Mouse (Mus musculus): ENCODE results near the gene Pard3b. TPM values are rescaled to one million over a fixed set of nuclear protein-coding genes. Genes with fewer than 3 reads are reported as not detected.

Pard3b gene
- polyA plus RNA-seq, 1 experiment from 2014 or later: 10.5 TPM

GRCm38 (mm10) chr1:62190786-62191185 is 552.2 kb downstream of the Pard3b start:
- Histone ChIP-seq H3K9me3 (replicated peaks; ENCODE audit: control insufficient read depth, low read length) (no peaks in the 10 kb centered on the region), H3K27me3 (ENCODE audit: control insufficient read depth, insufficient read depth, low read length) (no peaks in the 10 kb centered on the region), H3K27ac (ENCODE audit: low read depth, low read length) (no peak overlapping the region), H3K4me2 (no peak overlapping the region), H3K4me1 (ENCODE audit: control insufficient read depth, insufficient read depth, low read length) (no peaks in the 10 kb centered on the region), H3K4me3 (ENCODE audit: low read depth, low read length) (no peak overlapping the region), H3K36me3 (ENCODE audit: control insufficient read depth, insufficient read depth, low read length) (no peaks in the 10 kb centered on the region), H3K9ac (ENCODE audit: low read depth, low read length) (no peak overlapping the region)
- no peak for ATAC-seq (replicated peaks; ENCODE audit: insufficient number of reproducible peaks, low FRiP score, low TSS enrichment)
- 70% methylated on average over 1 of the region's 1 CpGs for WGBS (ENCODE audit: insufficient replicate concordance)

DNA sequence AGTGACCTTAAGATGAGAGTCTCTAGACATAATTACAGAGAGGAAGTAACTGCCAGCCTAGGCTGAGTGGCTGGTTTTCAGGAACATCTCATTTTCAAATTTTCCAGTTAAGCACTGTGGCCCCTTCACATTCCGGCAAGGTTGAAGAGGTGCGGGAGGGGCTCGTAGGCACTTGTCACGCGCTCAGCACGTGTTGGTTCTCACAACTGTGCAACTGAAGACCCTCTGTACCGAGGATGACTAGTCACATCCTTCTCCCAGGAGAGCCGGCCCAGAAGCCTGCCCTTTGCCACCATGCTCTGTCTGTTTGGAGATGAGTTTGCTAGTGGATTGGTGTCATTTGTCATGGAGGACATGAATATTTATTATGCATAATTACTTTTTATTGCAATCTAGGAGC is 558.9 kb downstream of the Pard3b start:
- no peak overlapping the region for H3K4me2 ChIP-seq
- H3K36me3 ChIP-seq (ENCODE audit: control insufficient read depth, insufficient read depth, low read length): no peaks in the 10 kb centered on the region
- no peak overlapping the region for H3K27ac ChIP-seq (ENCODE audit: low read depth, low read length)
- H3K27me3 ChIP-seq (ENCODE audit: control insufficient read depth, insufficient read depth, low read length): no peaks in the 10 kb centered on the region
- no peak overlapping the region for H3K9ac ChIP-seq (ENCODE audit: low read depth, low read length)
- WGBS (ENCODE audit: insufficient replicate concordance): 72% methylated on average over 8 of the region's 8 CpGs
- H3K4me1 ChIP-seq (ENCODE audit: control insufficient read depth, insufficient read depth, low read length): no peaks in the 10 kb centered on the region
- H3K4me3 ChIP-seq (ENCODE audit: low read depth, low read length): no peak overlapping the region
- H3K9me3 ChIP-seq (replicated peaks; ENCODE audit: control insufficient read depth, low read length): no peaks in the 10 kb centered on the region
- ATAC-seq (replicated peaks; ENCODE audit: insufficient number of reproducible peaks, low FRiP score, low TSS enrichment): no peak

DNA sequence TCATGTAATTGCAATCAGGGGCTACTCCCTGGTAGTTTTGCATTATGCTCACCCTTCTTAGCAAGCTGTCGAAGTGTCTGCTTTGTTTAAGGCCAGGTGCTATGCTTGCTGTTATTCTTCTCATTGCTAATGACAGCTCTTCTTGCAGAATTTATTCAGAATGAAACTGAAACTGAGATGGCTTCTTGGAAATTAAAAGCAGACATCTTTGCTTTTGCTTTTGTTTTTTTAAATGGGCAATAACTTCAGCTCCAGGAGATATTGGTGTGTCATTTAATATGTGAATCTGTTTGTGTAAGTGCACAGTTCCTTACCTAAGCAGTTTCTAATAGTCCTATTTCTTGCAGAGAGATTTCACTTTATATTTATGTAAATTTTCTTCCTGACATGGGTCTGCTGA is 562.3 kb downstream of the Pard3b start:
- Histone ChIP-seq H3K36me3 (ENCODE audit: control insufficient read depth, insufficient read depth, low read length) (no peaks in the 10 kb centered on the region), H3K4me2 (no peak overlapping the region), H3K27ac (ENCODE audit: low read depth, low read length) (no peak overlapping the region), H3K9ac (ENCODE audit: low read depth, low read length) (no peak overlapping the region), H3K9me3 (replicated peaks; ENCODE audit: control insufficient read depth, low read length) (no peaks in the 10 kb centered on the region), H3K4me1 (ENCODE audit: control insufficient read depth, insufficient read depth, low read length) (no peaks in the 10 kb centered on the region), H3K27me3 (ENCODE audit: control insufficient read depth, insufficient read depth, low read length) (no peaks in the 10 kb centered on the region), H3K4me3 (ENCODE audit: low read depth, low read length) (no peak overlapping the region)
- ATAC-seq (replicated peaks; ENCODE audit: insufficient number of reproducible peaks, low FRiP score, low TSS enrichment): no peak
- WGBS (ENCODE audit: insufficient replicate concordance): 67% methylated on average over 1 of the region's 1 CpGs

GRCm38 (mm10) chr1:62201686-62202257 is 563.1 kb downstream of the Pard3b start:
- no peaks in the 10 kb centered on the region for H3K36me3 ChIP-seq (ENCODE audit: control insufficient read depth, insufficient read depth, low read length)
- no peak overlapping the region for H3K27ac ChIP-seq (ENCODE audit: low read depth, low read length)
- 61% methylated on average over 2 of the region's 2 CpGs for WGBS (ENCODE audit: insufficient replicate concordance)
- H3K4me1 ChIP-seq (ENCODE audit: control insufficient read depth, insufficient read depth, low read length): no peaks in the 10 kb centered on the region
- no peak overlapping the region for H3K4me3 ChIP-seq (ENCODE audit: low read depth, low read length)
- no peaks in the 10 kb centered on the region for H3K27me3 ChIP-seq (ENCODE audit: control insufficient read depth, insufficient read depth, low read length)
- no peaks in the 10 kb centered on the region for H3K9me3 ChIP-seq (replicated peaks; ENCODE audit: control insufficient read depth, low read length)
- ATAC-seq (replicated peaks; ENCODE audit: insufficient number of reproducible peaks, low FRiP score, low TSS enrichment): no peak
- H3K9ac ChIP-seq (ENCODE audit: low read depth, low read length): no peak overlapping the region
- H3K4me2 ChIP-seq: no peak overlapping the region

DNA sequence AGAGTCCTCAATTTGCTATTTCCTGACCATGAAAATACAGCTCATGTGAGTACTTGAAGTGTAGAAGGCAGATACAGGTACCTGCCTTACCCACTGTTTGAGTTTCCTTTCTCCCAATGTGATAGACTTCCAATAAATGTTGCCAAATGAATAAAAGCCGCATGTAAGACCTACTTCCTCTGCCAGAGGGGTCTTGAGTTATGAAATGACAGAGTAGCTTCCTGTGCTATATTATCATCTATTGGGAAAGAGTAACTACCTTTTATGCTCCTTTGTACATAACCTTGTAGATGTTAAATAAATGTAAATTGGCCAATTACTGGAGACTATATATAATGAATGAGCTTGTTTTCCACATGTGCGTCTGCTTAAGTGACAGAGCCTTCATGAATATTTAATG is 574.7 kb downstream of the Pard3b start:
- ATAC-seq (replicated peaks; ENCODE audit: insufficient number of reproducible peaks, low FRiP score, low TSS enrichment): no peak
- Histone ChIP-seq H3K27me3 (ENCODE audit: control insufficient read depth, insufficient read depth, low read length) (no peaks in the 10 kb centered on the region), H3K9ac (ENCODE audit: low read depth, low read length) (no peak overlapping the region), H3K4me3 (ENCODE audit: low read depth, low read length) (no peak overlapping the region), H3K9me3 (replicated peaks; ENCODE audit: control insufficient read depth, low read length) (no peaks in the 10 kb centered on the region), H3K4me2 (no peak overlapping the region), H3K36me3 (ENCODE audit: control insufficient read depth, insufficient read depth, low read length) (no peaks in the 10 kb centered on the region), H3K27ac (ENCODE audit: low read depth, low read length) (no peak overlapping the region), H3K4me1 (ENCODE audit: control insufficient read depth, insufficient read depth, low read length) (no peaks in the 10 kb centered on the region)
- WGBS (ENCODE audit: insufficient replicate concordance): 87% methylated on average over 2 of the region's 2 CpGs

DNA sequence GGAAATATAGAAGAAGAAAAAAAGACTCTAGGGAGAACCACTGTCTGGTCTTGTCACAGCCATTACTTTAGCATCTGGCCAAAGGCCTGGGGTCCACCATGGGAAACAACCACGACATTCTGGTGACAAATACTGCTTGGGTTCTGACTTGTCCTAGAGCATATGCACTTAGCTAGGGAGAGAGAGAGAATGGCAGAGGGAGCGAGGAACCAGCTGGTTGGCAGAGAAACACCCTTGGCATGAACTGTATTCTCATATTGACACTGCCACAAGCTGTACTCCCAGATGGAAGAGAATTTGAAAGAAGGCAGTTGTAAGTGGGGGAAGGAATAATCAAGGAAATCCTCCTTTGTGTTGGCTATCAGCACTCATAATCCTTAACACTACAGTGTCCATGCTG is 577.2 kb downstream of the Pard3b start:
- Histone ChIP-seq H3K9ac (ENCODE audit: low read depth, low read length) (no peak overlapping the region), H3K27me3 (ENCODE audit: control insufficient read depth, insufficient read depth, low read length) (no peaks in the 10 kb centered on the region), H3K27ac (ENCODE audit: low read depth, low read length) (no peak overlapping the region), H3K36me3 (ENCODE audit: control insufficient read depth, insufficient read depth, low read length) (no peaks in the 10 kb centered on the region), H3K4me3 (ENCODE audit: low read depth, low read length) (no peak overlapping the region), H3K4me1 (ENCODE audit: control insufficient read depth, insufficient read depth, low read length) (no peaks in the 10 kb centered on the region), H3K9me3 (replicated peaks; ENCODE audit: control insufficient read depth, low read length) (no peaks in the 10 kb centered on the region), H3K4me2 (no peak overlapping the region)
- no peak for ATAC-seq (replicated peaks; ENCODE audit: insufficient number of reproducible peaks, low FRiP score, low TSS enrichment)
- 65% methylated on average over 2 of the region's 2 CpGs for WGBS (ENCODE audit: insufficient replicate concordance)

DNA sequence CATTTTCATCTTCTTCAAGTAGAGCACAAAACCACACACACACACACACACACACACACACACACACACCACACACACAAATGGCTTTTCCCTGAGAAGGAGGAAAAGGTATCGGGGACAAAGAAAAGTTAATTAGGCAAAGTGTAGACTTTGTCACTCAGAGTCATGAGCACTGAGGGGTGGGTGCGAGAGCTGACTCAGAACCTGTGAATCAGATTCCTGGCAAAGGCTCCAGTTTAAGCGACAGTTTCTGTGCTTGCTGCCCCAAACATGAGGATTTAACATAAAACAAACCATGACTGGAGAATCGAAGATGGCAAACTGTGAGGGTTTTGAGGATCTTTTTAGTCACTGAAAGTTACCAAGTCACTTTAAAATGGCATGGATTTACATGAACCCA is 577.9 kb downstream of the Pard3b start:
- WGBS (ENCODE audit: insufficient replicate concordance): 73% methylated on average over 4 of the region's 4 CpGs
- Histone ChIP-seq H3K36me3 (ENCODE audit: control insufficient read depth, insufficient read depth, low read length) (no peaks in the 10 kb centered on the region), H3K27me3 (ENCODE audit: control insufficient read depth, insufficient read depth, low read length) (no peaks in the 10 kb centered on the region), H3K9ac (ENCODE audit: low read depth, low read length) (no peak overlapping the region), H3K4me1 (ENCODE audit: control insufficient read depth, insufficient read depth, low read length) (no peaks in the 10 kb centered on the region), H3K9me3 (replicated peaks; ENCODE audit: control insufficient read depth, low read length) (no peaks in the 10 kb centered on the region), H3K27ac (ENCODE audit: low read depth, low read length) (no peak overlapping the region), H3K4me3 (ENCODE audit: low read depth, low read length) (no peak overlapping the region), H3K4me2 (no peak overlapping the region)
- no peak for ATAC-seq (replicated peaks; ENCODE audit: insufficient number of reproducible peaks, low FRiP score, low TSS enrichment)

- H3K4me3 ChIP-seq (ENCODE audit: low read depth, low read length): no peak overlapping the region
- H3K36me3 ChIP-seq (ENCODE audit: control insufficient read depth, insufficient read depth, low read length): no peaks in the 10 kb centered on the region
- no peak for ATAC-seq (replicated peaks; ENCODE audit: insufficient number of reproducible peaks, low FRiP score, low TSS enrichment)
- 74% methylated on average over 5 of the region's 5 CpGs for WGBS (ENCODE audit: insufficient replicate concordance)
- no peak overlapping the region for H3K9ac ChIP-seq (ENCODE audit: low read depth, low read length)
- H3K4me2 ChIP-seq: no peak overlapping the region
- H3K4me1 ChIP-seq (ENCODE audit: control insufficient read depth, insufficient read depth, low read length): no peaks in the 10 kb centered on the region
- no peaks in the 10 kb centered on the region for H3K27me3 ChIP-seq (ENCODE audit: control insufficient read depth, insufficient read depth, low read length)
- H3K9me3 ChIP-seq (replicated peaks; ENCODE audit: control insufficient read depth, low read length): no peaks in the 10 kb centered on the region
- no peak overlapping the region for H3K27ac ChIP-seq (ENCODE audit: low read depth, low read length)
Observed at GRCm38 (mm10) chr1:62229129-62229528, 590.5 kb downstream of the Pard3b start.

GRCm38 (mm10) chr1:62234039-62234438 is 595.4 kb downstream of the Pard3b start:
- Histone ChIP-seq H3K27me3 (ENCODE audit: control insufficient read depth, insufficient read depth, low read length) (no peaks in the 10 kb centered on the region), H3K9ac (ENCODE audit: low read depth, low read length) (no peak overlapping the region), H3K36me3 (ENCODE audit: control insufficient read depth, insufficient read depth, low read length) (no peaks in the 10 kb centered on the region), H3K4me2 (no peak overlapping the region), H3K9me3 (replicated peaks; ENCODE audit: control insufficient read depth, low read length) (no peaks in the 10 kb centered on the region), H3K4me1 (ENCODE audit: control insufficient read depth, insufficient read depth, low read length) (no peaks in the 10 kb centered on the region), H3K27ac (ENCODE audit: low read depth, low read length) (no peak overlapping the region), H3K4me3 (ENCODE audit: low read depth, low read length) (no peak overlapping the region)
- WGBS (ENCODE audit: insufficient replicate concordance): 45% methylated on average over 1 of the region's 1 CpGs
- no peak for ATAC-seq (replicated peaks; ENCODE audit: insufficient number of reproducible peaks, low FRiP score, low TSS enrichment)
